Mouse (Mus musculus) right cerebral cortex, postnatal 14 days (tissue): ENCODE measurements at regions not wholly inside any gene's neighbourhood (a gene's known extent, or its start where the extent isn't known, plus 50 kb on each side); places are given as distances from the start of the nearest gene placed in this dataset.

Experiments
- DNase-seq: peaks from one replicate; pipeline ENCODE4 v3.0.0; 2022

DNA sequence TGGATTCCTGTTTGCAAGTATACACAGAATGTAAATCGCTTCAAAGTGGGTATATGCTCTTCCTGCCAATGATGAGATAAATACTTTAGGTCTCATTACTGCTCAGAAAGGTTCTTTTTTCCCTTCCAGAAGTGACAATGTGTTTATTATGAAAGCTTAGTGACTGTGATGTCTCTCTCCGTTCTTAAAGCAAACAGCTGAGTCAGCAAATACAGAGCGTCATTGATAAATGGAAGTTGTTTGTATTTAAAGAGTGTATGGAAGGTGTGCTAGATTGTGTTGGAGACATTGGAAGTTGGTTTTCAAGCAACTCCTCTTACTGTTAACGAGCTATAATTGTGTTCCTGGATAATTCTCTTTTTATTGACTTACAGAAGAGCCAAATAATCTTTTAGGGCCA lies 408.0 kb downstream of the Prr30 start:
- no peak for DNase-seq

DNA sequence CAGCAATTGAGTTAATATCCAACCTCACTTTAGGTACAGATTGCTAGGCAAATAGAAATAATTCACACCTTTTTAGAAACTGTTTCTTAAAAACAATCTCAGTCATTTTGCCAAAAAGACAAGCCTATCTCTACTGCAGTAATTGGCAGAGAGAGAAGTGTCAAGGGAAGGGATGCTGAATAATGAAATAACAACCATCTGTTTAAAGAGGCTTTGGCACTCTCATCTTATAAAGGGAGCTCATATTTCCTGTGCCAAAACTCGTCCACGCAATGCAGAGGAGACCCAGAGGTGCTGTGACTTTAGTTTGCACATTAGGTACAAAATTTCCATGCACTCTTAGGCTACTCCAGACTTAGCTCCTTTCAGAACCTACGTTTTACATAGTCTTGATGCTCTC lies 418.2 kb downstream of the Prr30 start:
- no peak for DNase-seq

DNA sequence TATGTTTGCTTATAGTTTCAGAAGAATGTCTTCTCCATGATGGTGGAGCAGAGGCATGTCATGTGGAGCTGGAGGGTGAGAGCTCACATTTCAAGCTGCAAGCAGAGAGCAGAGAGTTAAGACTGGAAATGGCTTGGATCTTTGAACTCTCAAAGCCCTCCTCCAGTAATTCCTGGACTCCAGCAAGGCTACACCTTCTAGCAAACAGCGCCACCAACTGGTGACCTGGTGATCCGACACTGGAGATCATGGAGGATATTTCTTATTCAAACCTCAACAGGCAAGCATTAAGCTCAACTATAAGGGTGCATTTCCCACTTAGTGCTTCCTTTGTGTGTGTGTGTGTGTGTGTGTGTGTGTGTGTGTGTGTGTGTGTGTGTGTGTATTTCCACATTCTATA lies 446.2 kb downstream of the Prr30 start:
- peak; percentile 17 for DNase-seq

DNA sequence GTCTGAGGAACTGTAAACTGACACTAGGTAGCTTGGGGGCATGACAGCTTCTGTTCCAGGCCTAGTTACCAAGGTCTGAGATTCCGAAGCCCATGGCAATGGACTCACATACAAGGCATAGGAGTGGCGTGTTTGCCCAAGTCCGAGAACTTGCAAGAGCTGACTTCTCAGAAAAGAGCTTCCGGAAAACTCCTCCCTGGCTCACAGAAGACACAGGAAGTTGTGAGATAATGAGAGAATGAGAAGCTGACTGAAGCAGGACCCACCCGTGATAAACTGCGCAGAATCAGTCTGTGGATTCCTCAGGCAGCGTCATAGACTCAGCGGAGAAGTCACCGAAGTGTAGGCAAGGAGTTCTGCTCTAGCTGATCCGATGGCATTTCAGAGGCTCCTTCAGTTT lies 447.4 kb downstream of the Prr30 start:
- no peak for DNase-seq

DNA sequence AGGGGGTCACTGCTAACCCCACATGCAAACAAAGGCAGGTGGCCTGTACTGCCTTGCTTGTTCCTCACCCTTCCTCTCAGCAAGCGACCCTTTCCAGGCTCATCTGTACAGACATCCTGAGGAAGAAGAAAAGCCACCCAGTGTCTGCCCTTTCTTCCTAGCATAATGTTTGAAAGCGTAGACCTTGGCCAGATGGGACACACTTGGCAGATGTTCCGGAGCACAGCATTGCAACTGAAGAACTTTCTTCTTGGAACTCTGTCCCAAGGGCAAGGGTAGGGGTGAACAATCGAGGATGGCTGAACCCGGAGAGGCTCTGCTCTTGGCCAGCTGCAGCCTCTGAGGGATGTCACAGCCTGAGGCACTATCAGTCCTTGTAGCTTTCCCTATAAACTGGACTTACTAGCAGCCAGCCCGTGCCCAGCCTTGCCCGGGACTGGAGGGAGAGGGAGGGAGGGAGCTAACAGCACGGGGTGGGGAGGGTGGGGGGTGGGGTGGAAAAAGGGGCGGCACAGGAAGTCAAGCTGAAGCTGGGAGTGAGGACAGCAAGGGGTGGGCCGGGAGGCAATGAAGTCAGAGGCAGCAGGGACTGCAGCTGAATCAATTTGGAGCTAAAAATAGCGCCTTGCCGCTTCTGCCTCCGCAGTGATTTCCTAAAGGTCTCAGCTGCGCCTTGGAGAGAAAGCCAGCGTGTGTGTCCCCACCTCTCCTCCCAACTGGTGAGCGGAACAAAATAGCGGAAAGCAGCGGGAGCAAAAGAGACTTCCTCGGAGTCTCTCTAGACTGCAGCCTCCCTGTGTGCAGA lies 450.2 kb downstream of the Prr30 start:
- DNase-seq: peak; percentile 60

DNA sequence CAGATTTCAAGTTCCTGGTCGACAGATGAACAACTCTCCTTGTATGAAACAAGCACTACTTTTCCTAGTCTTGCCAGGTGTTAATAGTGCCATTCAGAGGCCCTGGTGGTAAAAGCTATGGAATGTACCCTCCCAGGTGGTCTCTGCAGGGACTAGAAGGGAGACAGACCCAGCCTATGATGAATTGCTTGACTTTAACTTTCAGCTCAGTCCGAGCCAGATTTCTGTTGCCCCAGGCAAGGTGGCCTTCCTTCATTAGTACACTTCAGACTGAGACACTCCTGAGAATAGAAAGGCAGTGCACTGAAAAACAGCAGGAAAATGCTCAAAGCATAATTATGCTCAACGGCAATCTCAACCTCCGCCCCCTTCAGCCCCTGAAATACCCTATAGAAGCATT lies 450.8 kb upstream of the Klf12 start:
- no peak for DNase-seq

DNA sequence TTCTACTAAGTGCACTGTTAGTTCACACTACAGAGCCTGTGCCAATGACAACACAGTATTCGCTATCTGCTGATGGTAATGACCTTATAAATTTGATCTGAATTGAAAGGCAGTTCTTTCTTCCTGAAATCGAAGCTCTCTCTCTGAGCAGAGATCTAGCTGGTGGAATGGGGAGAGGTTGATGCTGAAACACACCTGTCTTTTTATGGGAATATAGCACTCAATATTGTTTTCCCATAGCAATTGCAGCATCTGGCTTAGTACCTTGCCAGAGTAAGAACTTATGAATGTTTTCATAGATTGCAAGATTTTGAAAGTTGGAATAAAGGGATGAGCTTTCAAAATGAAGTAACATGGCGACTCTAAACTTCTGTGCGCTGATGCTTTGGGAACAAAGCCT lies 444.0 kb upstream of the Klf12 start:
- no peak for DNase-seq

DNA sequence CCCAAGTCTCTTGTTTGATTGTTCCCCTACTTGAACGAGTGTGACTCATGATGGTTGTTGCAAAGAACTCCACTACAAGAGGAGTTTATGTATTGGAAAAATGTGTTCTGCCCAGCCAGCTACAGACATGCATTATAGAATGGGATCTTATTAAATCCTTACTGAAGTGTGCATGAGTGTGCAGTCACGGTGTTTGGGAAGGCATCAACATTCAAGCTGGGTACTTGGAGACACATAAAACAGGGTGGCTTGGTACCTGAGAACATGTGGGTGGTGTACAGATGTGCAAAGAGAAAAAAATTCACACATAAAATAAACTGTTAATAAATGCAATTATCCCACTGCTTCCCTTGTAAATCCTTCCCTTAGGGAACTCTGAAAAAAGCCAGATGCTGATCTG lies 443.2 kb upstream of the Klf12 start:
- DNase-seq: no peak

DNA sequence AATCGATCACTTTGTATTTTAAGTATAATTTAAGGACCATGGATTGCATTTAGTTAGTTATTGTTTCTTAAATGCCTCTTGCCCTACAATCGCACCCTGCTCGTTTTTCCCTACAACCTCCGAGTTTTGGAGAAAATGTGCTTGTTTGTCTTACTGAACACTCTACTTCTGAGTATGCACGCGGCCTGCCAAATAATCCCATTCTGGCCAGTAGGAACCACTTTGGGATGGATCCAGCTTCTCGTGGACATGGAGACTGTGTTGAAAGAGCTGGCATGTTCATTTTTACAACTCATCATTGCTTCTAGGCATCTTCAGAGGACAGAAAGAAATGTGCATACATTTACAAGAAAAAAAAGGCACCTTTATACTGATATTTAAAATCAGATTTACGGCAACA lies 440.5 kb upstream of the Klf12 start:
- DNase-seq: no peak

DNA sequence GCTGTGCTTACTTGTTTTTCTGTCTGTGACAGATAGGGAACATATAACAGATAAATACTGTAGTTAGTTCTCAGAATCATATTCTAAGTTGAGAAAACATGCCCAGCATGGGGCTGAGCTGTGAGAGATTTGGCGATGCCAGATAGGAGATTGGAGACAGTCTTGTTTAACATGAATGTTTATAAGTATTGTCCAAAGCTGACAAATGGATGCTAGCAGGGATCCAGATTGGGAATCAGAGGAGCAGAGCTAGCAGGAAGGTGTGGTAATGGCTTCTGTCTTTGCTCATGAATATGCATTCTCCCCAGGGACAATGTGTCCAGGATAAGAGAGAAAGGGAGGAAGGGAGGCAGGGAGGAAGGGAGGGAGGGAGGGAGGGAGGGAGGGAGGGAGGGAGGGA lies 436.2 kb upstream of the Klf12 start:
- no peak for DNase-seq

DNA sequence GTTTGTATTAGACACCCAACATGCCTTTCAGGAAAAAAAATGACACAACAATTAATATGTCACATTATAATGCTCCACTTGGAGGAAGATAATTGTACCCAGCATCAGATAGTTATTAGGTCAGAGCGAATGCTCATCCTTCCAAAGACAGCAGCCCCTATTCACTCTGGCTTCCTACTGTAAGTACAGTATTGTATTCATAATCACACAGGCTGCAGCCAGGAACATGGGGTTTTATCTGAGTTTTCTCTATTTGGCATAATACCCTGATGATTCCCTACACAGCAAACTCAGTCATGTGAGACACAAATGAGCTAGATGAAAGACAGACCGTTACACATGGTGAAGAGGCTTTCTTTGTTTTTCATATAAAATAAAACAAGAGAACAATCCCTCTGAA lies 430.5 kb upstream of the Klf12 start:
- no peak for DNase-seq

DNA sequence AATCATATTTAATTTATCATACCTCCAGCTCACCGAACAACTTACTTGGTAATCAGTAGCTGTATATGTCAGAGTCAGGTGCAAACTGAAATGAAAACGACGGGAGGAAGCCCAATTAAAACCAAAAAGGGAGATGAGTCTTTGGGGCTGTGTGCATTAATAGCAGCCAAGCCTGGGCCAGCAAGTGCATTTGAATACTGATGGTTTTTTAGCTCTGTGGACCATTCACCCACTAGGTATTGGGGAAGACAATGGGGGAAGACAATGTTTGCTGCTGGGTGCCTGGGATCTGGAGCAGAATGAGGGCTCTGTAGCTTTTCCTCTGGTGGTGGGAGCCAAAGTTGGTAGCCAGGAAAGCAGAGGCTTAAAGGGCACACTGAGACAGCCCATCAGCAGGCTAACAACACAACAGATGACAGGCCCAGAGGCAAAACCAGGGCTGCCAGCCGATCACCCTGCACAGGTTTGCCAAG lies 429.6 kb upstream of the Klf12 start:
- DNase-seq: no peak

DNA sequence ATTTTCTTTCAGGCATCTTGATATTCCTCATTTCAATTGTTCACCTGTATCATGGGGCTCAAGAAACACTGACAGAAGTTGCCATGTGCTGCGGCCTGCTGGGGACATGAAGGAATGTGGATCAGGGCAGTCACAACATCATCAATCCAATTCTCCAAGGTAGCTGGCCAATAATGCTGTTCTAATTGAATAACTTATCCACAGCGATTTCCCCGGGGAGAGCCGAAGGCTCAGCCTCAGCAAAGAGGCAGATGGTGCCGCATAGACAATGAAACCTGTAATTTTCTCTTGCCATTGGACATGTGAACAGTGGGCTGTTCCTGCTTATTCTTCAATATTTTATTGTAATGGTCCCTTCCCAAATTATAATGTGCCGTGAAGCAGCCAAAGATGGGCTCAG lies 429.1 kb upstream of the Klf12 start:
- no peak for DNase-seq

DNA sequence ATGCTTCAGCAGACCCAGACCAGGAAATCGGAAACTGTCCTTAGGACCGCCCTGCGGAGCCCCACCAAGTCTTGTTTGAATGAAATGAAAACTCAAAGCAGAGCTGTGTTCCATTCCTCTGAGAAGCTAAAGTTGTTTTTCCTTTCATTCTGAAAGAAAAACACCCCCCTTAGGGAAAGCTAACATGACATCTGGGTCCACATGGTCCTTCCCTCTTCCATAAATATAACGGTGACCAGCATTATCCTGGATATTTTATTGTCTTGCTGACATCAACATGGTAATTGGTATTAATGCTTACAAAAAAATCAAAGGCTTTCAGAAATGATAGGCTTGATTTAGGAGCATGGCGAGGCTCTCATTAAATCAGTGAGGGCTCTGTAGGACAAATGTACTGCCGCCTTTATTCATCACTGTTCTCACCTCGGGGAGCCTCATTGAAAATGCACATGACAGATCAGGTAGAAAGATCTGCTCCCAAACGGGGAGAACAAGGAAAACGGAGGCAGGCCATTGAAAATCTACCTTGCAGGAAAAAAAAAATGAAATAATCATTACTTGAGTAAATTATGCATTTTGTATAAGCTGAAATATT lies 381.0 kb upstream of the Klf12 start:
- DNase-seq: no peak

DNA sequence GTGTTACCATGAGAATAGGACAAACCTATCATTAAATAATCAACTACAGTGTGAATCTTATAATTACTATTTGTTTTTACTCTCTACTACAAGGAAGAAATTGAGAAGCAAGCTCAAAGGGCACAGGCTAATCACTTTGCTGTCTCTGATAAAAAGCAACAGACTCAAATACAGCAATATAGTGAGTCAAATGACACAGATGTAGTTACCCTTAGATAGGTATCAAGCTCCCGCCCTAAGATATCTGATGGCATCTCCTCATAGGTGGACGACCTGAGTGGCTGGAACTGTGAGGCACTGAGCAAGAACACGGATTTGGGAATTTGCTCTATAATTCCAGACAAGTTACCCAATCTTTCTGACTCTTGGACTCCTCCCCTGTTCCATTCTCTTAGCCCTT lies 379.7 kb upstream of the Klf12 start:
- DNase-seq: no peak

DNA sequence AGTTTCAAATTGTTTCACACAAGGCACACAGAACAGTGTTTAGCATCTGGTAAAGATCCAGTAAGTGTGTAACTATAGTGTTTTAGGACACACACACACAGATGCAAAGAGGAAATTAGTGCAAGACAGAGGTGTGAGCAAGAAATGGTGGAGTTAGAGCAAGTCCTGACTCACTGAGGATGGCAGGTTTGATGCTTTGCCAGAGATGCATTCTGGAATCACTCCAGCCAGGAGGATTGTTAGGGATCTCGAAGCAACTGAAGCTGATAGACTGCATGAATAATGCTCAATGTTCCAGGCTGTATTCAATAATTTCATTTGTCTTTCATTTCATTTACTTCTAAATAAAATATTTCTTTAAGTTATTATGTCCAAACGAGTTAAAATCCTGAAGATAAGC lies 357.6 kb upstream of the Klf12 start:
- DNase-seq: no peak

DNA sequence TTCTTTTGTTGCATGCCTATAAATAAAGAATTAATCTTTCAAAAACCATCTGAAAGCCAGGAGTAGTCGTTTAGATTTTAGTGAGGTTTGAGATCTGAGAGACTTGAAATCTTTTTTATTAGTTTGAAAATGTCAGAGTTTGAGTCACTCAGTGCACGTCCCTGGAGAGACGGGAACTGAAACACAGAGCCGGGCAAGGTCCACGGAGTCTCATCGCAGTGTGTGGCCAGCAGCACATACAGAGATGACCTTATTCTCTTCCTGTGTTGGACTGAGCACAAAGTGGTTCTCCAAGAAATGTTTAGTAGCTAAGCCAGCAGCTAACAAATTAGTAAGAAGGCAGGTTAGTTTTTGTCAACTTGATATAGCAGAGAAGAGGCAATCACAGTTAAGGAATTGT lies 350.0 kb upstream of the Klf12 start:
- no peak for DNase-seq

DNA sequence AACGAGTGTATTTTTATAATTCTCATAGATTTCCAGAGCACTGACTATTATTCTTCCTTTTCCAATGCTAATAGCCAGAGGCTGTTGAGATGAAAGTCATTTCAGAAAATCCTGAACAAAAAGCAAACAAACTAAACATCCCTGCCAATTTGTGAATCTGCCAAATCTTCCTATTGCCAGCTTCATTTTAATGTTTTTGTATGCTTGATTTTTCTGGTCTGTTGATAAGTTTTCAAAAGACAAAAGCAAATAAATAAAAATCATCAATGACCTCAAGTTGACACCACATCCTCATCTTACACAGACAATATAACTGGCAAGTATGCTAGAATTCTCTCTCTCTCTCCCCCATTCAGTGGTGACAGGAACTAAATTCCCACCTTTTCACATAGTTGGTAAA lies 347.2 kb upstream of the Klf12 start:
- DNase-seq: no peak

DNA sequence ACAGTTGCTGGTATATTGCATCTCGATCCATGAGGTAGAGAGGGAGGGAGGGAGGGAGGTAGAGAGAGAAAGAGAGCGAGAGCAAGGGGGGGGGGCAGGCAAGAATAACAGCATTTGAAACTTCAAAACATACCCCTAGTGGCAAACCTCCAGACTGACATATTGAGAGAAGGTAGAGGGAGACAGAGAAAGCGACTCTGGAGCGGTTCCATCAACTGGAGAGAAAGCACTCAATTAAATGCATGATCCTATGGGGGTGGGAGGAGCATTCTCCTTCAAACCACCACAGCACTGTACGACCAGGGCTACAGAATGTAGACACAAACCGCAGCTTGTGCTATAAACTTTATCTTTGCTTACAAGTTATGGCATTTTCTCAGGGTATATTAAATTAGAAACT lies 345.7 kb upstream of the Klf12 start:
- no peak for DNase-seq

DNA sequence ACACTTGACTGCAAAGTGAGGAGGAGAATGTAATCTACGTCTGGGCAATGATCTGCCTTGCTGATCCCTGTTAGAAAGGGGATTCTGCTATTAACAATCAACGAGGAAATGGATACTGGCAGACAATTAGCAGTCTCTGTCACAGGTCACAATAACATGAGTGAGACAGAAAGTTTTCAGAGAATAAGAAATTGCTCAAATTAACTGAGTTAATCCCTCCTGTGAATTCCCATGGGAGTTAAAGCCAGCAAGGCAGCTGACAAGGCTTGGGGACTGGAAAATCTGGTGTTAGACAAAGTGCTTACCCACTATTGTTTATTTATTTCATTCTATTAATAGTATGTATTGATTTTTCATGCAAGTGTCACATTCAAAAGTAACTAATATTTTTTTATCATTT lies 343.0 kb upstream of the Klf12 start:
- no peak for DNase-seq

DNA sequence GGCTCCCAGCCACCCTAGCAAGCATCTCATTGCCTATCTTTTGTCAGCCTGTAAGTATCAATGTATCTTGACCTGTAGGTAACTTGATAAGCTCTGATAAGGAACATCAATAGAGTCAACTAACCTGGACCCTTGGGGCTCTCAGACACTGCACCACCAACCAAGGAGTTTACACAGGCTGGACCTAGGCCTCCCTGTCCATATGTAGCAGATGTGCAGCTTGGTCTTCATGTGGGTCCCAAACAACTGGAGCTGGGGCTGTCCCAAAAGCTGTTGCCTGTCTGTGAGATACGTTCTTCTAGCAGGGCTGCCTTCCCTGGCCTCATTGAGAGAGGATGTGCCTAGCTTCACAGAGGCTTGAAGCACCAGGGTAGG lies 335.2 kb upstream of the Klf12 start:
- no peak for DNase-seq

DNA sequence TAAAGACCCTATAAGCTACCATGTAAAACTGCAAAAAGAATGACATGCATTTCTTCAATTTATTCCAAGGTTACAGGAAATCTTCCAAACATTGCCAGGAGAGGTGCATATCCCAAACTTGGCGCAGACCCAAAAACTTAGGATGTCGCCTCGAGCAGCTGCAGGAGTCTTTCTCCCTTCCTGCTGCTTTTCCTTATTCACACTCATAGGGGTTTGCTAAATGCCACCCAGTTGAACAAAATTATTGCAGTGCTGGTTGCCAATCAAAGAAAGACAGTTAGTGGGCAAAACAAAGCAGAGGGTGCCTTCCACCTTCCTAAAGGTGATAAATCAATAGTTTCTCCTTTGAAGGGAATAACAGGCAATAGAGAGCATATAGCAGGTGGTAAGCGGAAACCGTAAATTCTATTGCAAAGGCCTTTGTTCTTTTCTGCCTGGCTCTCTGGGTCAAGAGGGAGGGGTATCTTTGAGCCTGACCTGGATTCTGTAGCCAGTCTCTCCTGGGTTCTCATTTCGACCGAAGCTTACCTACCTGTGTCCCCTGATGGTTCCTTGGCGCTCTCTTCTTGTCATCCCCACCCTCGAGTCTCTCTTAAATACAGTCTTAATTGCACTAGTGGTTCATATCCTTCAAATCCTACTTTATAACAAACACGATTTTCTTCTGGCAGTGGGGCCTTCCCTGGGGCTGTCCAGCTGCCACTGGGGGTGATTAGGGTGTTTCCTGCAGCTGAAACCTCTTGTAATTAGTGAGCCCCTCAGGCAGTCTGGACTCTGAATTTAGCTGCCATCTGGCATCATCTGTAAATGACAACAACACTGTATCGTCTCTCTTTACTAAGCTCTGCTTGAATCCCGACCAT lies 334.5 kb upstream of the Klf12 start:
- DNase-seq: no peak

DNA sequence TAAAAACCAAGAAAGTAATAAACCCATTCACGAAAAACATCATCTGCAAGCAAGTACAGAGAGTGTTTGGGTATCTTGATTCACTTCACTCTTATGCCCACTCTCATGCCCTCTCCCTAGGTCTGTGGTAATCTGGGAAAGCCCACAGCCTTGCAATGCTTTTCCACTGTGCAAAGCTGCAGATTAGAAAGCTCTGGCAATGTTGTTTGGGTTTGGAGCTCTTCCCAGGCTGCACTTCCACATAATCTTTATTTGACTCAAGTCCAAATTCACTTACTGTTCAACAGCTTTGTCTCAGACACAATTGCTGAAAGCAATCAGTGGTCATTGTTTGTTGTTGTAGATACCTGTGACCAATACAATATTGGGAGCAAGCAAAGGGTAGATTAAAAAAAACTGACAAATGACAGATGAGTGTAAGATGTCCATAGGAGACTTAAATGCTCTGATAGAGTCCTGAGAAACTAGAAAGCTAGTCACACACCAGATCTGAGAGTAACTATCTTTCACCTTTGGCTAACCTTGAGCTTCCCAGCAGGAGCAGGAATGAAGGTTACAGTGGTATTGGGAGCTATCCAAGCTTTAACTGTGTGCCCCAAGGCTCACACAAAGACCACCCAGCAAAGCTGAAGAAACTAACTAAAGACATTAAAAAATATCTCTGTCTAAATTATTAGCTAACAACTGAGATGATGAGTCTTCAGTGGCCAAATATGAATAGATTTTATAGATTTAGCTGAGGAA lies 325.7 kb upstream of the Klf12 start:
- no peak for DNase-seq
